Mouse (Mus musculus): ENCODE data around the gene Gm49416.
"Not testable (repeated sequence)": the region's sequence is repeated elsewhere in the genome, so short reads cannot be mapped to it uniquely, and the experiment has no call there.

Gm49416 gene

GRCm38 (mm10) chr19:8880311-8881033 is 8.3 kb upstream of the Gm49416 start, which contains the start of gene Uqcc3:
Gene Uqcc3, minus strand, starts transcription at chr19:8880923.
- DNase-seq = peak; percentile 94

DNA sequence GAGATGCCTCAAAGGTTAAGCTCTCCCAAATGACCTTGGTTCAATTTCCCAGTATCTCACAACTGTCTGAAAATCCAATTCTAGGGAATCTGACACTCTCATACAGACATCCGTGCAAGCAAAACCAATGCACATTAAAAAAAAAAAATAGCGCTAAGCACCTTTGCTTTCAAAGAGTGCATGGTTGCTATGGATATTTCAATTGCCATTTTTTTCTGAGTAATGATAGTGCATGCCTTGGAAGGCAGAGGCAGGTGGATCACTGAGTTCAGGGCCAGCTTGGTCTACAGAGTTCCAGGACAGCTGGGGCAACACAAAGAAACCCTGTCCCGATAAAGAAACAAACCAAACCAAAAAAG is 7.7 kb upstream of the Gm49416 start:
- no peak for DNase-seq

GRCm38 (mm10) chr19:8883616-8884015 is 5.1 kb upstream of the Gm49416 start, which contains the start of the genes Lbhd1 and Gm49403:
Gene Lbhd1, plus strand, starts transcription at chr19:8883732.
Gene Gm49403, plus strand, starts transcription at chr19:8883930.
- DNase-seq = no peak

DNA sequence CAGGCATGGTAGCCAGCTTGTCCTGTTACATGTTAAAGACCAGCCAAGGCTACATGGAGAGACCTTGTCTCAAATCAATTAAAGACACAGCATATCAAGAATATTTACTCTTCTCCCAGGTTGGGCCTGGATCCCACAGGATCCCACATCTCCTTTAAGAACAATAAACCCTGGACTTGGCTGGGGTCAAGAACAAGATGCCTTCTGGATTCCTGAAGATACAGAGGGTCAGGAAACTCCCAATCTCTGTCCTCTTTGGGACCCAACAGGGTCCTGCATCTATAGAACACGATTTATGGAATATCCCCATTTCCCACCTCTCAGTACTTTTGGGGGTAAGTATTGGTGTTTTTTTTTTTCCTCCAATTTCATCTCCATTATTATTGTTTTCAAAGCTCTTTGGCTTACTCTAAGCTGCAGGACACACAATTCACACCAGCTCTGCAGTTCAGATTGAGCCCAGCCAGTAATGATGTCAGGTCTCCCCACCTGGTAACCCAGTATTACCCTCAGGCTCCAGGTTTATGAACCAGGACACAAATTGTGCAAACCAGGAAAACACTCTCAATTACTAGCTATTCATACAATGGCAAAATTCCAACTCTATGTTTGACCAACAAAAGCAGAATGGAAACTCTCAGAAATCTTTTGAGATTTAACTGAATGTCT is 1.7 kb upstream of the Gm49416 start:
- DNase-seq = no peak

DNA sequence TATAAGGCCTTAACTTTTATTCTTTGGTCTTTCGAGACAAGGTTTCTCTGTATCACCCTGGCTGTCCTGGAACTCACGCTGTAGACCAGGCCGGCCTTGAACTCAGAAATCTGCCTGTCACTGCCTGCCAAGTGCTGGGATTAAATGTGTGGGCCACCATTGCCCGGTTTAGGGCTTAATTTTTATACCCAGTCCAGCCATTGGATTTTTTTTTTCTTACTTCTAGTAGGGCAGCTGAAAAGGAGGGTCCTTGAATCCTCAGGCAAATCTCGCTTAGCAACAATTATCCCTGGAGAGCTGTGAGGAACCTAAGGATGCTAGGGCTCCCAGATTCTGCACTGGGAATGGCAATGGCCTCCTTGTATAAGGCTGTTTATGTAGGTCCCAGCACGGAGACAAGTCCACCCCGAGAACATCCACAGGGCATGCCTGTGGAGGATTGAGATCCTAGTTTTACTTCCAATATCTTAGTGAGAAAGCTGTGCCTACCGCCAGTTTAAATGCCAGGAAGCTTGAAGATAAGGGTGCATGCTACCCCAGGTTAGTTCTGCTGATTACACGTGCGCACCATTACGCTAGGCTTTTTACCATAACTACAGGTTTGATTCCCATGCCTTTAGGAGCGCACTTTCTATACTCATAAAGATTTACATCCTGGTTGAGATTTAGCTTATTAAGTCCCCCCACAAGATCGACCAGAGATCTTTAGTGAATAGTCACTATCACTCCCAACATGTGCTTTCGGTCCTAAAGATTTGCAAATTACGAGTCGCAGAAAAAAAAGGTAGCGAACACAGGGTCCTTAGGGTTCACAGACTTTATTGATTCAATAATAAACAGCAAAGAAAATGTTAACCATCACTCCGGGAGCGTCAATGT is 902 bp upstream of the Gm49416 start:
- DNase-seq = no peak

DNA sequence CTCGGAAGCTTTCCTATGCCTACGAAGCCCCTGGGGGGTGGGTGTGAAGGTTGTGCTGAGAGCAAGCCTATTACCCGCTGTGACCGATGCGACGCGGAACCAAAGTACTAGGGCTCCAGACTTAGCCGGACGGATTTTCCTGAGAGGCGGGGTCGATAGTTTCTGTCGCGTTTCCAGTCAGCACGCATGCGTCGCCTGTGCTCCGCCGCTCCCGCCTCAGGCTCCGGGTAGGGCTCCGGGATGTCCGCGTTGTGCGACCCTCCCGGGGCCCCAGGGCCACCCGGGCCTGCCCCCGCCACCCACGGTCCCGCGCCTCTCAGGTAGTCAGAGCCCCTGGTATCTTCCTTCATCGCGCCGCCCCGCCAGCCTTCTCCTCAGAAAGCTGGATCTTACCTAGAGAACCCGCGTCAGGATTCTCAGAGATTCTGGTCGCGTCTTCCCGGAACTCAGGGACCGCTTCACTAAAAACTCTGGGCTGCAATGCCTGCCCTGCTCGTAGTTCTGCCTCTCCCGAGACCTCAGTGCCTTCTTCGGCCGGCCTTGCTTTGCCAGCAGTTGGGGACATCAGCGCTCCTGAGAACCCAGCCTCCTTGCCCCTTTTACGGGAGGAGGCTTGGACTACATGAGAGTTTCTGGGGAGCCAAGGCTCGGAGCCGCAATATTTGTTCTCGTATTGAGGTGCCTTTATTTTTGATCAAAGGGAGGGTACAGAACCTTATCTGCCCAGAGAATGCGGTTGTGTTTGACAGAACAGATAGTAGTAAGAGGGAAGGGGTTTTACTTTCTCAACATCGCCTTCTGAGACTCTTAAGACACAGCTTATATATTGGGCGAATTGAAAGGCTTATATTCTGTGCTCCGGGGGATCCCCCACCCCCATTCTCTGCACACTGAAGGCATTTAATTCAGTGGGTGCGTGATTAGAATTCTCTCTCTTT is 4.4 kb downstream of the Gm49416 start, which contains the start of gene Ints5:
Ints5 (plus strand) TSS at position 177 of the 938 bp plus-strand sequence.
- DNase-seq = peak; percentile 89

GRCm38 (mm10) chr19:8895397-8895960 is 6.8 kb downstream of the Gm49416 start:
- DNase-seq = no peak

GRCm38 (mm10) chr19:8896231-8896630 is 7.5 kb downstream of the Gm49416 start:
- not testable (repeated sequence) for DNase-seq

- DNase-seq = peak; percentile 55
These were observed 8.6 kb downstream of the Gm49416 start for GRCm38 (mm10) chr19:8897211-8897864.

- DNase-seq = peak; percentile 97
These were observed 9.3 kb downstream of the Gm49416 start, which contains the start of gene Ganab for GRCm38 (mm10) chr19:8897865-8898495. Gene Ganab, plus strand, starts transcription at chr19:8898071.

GRCm38 (mm10) chr19:8898576-8898975 is 9.8 kb downstream of the Gm49416 start:
- DNase-seq = no peak

DNA sequence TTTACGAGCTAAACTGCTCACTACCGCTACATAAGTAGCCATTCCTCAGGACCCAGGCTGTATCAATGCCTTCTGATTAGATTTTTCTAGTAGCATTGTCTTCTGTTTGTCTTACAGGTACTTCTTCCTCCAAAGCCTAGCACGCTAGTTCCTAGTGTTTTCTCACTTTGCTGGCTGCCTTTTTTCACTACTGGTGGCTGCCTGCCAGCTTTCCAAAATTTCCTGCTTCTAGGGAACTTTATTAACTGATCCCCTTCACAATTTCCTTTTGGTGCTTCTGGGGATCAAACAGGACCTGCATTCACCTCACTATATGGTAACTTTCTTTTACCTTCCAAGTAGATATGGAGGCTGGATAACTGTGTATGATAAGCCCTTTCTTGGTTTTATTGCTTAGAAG is 10.4 kb downstream of the Gm49416 start:
- DNase-seq = peak; percentile 21

- DNase-seq = no peak
These were observed 14.7 kb downstream of the Gm49416 start for GRCm38 (mm10) chr19:8903412-8903811.

GRCm38 (mm10) chr19:8908531-8908930 is 19.8 kb downstream of the Gm49416 start:
- DNase-seq = no peak

DNA sequence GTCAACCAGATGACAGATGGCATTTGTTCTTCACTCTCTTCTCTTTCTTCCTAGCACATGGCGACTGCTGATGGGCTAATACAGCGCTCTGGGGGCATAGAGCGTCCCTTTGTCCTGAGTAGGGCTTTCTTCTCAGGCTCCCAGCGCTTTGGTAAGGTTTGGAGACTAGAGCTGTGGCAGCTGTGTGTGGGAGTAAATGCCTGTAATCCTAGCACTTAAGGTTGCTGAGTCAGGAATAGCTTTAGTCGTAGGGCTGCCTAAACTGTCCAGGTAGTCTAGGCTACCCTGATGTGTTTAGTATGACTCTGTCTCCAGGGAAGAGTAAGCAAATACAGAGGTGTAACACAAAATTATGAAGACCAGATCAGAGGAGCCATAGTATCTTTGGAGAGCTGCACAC is 23.1 kb downstream of the Gm49416 start:
- no peak for DNase-seq

DNA sequence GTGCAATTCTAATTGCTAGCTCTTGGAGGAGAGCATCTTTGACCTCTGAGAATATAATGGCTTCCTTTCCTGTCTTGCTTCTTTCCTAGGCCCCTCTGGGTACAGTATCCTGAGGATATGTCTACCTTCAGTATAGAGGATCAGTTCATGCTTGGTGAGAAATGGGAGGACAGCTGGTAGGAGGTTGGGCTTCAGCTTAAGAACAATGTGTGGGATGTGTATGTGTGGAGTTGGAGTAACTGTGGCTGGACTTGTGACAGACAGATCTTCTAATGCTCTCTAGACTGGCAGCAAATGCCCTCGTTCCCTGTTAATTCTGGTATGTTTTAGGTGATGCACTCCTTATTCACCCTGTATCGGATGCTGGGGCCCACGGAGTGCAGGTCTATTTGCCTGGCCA is 25.5 kb downstream of the Gm49416 start:
- no peak for DNase-seq

DNA sequence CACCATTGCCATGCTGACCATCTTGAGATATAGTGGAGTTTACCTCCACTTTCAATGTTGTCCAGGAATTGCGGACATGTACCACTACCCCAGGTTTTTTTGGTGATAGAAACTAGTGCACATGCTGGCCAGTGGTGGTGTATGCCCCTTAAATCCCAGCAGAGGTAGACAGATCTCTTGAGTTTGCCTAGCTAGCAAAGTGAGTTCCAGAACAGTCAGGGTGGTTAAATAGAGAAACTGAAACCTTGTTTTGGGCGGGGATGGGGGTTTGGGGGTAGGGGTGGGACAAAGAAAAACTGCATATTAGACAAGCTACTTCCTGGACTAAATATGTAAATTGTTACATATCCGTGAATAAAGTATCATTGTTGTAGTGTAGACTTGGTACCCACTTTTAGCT is 30.3 kb downstream of the Gm49416 start:
- DNase-seq = no peak

- no peak for DNase-seq
These were observed 31.0 kb downstream of the Gm49416 start for GRCm38 (mm10) chr19:8919684-8920072.

- peak; percentile 97 for DNase-seq
These were observed 31.5 kb downstream of the Gm49416 start, which contains the start of gene B3gat3 for GRCm38 (mm10) chr19:8920073-8920736. Gene B3gat3, plus strand, starts transcription at chr19:8920374.

DNA sequence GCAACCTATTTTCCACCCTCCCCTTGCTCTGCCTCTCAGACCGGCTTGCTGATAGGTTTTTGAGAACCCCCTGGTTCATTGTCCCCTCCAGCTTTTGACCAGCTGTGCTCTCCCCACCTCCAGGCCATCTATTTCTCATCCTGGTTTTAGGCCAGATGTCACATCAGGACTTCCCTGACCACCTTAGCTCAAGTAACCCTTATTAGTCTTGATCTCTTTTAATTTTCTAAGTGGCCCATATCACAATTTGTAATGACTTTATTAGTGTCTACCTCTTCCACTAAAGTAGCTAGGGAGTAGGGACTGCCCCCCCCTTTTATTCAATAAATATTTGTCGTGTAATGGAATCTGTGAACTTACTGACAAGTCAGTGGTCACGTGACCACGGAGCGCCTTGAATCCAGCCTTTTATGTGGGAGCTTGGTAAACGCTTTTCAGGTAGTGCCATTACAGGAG is 32.1 kb downstream of the Gm49416 start:
- peak; percentile 55 for DNase-seq
